Mouse (Mus musculus) cerebellum, adult 9-10 months (tissue): Measurements from ENCODE around the gene Fam208b.

Source experiments
- DNase-seq: peaks from one replicate; pipeline ENCODE4 v3.0.0; 2022

Gene Fam208b

DNA sequence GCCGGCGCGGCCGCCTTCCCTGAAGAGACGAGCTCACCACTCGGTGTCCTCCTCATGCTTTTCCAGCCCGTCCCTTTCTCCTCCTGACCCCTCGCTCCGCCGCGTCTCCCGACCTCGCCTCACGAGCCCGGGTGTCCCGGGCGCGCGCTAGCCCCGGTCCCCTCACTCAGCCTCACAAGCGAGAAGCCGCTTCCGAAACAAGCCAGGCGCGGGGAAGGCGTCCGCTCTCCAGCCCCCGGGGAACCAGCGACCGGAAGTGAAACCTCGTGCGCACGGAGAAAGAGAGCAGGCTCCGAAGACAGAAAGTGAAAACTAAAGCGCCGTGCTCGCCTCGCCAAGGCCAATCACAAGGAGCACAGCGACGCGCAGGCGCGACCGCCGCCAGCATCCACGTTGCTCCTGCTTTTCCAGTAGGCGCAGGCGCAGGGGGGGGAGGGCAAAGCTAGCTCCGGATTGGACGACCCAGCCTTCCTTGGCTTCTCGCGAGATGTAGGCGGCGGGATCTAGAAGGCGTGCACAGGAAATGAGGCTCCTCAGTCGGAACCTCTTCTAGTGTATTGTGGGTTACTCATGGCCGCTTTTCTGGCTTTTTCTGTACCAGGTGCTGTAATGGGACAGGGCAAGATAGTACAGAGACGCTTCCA, at the start of gene Fam208b:
Gene Fam208b, minus strand, starts transcription at position 314 of the 644 bp plus-strand sequence.
- peak; percentile 98 for DNase-seq

DNA sequence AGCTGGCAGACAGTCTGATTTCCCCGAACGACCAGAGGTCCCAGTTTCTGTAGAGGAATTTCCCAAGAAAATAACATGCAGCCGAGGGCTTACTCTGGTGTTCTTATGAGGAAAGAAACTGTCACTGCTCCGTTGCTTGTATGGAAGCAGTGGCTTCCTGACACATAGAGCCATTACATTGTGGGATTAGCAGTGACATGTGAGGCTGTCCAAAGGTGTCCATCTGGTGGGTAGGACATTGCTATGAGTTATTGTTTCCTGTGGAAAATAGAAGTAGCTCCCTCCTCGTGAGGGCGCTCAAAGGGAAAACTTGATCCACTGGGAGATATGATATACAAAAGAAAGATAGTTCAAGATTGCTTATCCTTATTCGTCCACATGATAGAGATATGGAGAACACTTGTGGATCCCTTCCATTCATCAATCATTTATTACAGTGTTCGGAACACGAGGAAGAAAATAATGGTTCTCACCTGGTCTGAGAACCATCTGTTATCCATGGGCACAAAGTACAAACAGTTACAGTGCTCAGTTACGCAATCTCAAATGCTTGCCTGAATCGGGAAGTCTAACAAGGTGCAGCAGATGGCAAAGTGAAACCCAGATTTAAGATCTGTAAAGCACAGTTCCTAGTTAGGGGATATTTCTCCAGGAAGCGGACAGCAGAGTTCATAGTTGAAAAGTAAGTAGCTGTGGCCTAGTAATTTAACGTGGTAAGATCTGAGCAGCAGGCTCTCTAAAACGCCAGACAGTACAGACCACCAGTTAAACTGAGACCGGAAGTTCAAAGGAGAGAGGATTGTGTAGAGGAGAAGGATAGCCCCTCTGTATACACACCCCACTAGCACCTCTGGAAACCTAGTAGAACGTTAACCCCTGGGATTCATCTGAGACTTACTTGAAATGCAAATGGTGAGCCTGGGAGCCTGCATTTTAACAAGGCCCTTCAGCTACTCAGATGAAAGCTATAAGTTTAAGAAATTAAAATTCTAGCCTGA, 48.6 kb upstream of the Fam208b start:
- DNase-seq: peak; percentile 38

DNA sequence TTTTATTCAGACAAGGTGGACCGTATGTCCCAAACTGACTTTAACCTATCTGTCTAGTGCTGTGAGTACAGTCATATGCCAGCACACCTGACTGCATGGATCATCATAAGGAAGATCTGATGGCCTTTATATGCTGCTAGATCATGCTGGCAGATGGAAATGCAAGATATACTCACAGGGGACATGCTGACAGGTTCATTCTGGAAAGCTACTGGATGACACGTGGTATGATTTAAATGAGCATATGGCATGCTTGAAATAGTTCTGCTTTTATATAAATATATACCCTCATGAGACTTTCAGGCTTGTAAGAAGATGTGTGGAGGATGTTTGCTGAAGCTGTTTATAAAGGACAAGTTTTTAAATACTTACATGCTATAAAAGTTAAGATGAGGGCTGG, 43.5 kb upstream of the Fam208b start:
- no peak for DNase-seq

DNA sequence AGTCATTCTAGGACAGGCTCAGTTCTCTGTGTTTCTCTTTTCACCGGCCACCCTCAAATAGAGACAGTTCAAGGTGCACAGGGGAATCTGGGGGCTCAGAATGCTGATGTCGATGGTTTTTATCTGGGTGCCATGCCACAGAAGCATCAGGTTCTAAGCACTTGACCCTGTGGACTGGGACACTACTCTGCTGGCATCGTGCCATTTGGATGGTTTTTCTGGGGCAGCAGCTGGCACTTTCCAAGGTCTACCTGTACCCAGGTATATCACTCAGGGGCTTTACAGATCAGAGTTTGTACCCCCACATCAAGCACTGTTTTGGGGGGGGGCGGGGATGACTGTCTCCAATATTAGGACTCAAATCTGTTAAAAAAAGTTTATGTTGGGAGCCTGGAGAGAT, 39.7 kb upstream of the Fam208b start:
- no peak for DNase-seq

DNA sequence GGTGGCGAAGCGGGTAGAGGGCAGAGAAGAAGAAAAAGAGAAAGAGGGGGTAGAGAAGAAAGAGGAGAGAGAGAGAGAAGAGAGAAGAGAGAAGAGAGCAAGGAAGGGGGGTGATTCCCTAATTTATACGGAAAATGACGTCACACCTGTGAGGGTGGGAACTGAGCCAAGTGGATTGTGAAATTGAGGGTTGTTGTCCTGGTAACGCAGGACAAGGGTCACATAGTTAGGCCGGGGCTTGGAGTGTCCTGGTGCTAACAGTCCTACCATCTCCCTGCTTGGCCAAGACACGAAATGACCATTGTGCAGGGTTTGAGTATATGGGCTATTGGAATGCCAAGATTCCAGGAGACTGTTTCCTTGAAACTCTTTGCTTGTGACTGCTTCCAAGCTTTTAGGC, 35.7 kb upstream of the Fam208b start:
- DNase-seq: no peak

DNA sequence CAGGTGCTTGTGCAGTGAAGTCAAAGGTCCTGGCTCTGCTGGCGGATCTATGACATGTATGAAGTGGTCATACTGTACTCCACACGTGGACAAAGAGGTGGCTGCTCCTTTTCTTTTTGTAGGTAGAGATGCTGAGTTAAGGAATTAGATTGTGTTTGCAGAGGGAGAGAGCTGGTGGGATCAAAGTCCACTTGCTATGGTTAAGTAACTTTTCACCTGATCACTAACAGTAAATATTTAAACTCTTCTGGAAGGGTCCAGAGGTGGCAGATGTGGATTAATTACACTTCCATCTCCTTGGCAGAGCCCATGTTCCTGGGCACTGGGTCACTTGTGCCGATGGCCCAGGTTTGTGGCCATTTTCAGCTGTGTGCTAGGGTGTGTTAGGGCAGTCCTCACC, 35.0 kb upstream of the Fam208b start:
- DNase-seq: no peak

DNA sequence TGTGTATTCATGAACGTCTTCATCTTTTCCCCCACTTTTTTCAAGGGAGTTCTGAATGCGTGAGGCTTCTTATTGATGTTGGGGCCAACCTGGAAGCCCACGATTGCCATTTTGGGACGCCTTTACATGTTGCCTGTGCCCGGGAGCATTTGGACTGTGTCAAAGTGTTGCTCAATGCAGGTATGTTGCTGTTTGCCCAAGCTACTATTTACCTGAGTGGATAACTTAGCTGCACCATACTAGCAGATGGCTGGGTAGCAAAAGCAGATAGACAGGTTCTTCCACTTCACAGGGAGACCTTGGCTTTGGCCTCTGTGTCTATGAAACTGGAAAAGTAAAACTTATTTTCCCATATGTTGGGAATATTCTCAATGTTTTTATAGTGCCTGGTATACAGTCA, 34.0 kb upstream of the Fam208b start:
- no peak for DNase-seq

DNA sequence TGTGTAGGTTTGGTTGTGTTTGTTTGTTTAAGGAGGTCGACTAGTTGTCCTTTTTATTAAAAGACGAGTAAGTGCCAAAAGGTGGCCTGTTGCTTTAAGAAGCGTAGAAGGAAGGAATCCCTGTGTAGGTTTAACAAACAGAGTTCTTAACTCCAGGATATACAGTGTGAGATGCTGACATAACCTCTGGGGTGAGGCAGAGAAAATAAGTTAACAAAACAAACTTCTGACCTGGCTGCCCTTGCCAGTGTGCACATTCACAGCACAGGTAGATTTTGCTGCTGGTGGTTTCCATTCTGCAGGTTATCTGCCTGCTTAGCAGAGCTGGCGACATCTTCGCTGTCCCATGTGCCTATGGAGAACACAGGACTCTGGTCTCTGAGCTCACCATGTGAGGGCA, 31.6 kb upstream of the Fam208b start:
- DNase-seq: no peak

DNA sequence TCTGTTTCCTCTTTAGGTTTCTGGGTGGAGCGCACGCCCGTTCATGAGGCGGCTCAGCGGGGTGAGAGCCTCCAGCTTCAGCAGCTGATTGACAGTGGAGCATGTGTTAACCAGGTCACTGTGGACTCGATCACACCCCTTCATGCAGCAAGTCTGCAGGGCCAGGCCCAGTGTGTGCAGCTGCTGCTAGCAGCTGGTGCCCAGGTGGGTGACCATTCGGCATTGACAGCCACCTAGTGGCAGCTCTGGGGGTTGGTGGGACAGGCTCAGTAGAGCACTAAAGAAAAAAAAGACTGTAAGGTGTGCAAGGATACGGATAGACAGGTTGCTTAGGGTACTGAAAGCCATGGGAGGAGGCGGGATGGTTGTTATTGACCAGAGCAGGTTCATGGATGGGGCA, 31.1 kb upstream of the Fam208b start:
- DNase-seq: no peak

DNA sequence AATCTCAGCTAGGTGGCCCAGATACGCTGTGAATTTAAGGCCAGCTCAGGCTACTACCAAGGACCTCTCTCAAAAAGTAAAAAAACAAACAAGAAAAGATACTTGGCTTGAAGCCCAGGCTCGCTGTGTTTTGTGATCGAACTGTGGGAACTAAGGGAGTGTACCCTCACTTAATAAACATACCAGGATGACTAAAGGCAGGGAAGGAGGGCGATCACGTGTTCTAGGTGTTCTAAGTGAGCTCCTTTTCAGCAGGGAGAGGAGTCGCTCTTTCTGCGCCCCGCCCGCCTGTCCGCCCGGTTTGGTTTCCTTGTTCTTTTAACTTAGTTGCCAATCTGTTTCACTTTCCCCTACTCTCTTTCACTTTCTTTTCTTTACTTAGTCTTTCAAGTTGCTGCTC, 25.9 kb upstream of the Fam208b start:
- DNase-seq: peak; percentile 27

DNA sequence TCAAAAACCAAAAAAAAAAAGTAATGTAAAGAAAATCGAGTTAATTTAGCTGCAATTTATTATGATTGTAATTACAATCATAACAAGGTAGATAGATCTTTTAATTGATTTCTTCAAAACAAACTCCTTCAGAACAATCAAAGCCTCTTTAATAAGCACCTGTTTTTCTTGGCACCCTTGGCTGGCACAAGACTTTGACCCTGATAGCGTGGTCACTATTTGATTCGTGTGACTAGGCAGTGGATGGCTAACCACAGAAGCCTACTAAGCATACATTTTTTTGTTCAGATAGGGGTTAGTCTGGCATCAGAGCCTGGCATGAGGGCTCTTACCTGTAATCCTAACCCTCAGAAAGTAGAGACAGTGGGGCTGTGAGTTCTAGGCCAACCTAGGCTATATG, 24.2 kb upstream of the Fam208b start:
- DNase-seq: peak; percentile 36

DNA sequence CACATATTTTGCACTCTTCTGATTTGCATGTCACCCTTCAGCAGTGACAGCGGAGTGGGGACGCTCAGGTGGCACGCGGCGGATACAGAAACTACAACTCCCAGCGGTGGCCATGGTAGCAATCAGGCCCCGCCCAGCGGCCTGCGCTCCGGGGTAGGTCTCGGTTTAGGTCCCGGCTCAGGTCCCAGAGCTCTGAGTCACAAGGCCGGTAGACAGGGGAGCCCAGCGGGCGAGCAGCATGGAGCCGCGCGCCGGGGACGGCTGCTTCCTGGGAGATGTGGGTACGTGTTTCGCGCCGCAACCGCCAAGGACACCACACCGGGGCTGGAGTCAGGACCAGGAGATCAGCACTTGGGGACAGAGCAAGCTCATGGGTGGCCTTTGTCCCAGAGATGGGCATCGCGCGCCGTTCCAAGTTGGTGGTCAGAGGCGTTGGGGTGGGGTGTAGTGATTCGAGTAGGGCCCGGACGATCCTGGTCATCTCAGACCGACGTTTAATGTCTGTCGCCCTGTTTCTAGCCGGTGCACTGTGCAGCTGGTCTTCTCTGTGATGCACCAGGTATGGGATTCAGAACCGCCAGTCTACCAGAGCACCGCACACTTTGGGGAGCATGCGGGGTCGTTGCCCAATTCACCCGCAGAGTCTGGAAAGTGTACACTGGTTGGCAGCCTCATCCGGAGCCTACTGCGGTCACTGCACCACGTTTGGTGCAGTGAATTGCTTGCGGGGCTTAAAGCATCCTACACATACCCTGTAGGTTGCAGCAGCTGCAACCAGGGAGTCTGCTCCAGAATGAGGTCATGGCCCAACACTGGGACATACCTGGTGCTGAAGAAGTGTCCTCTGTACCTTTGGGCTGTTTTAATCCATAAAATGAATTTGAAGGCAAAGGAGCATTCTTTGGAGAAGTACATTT, 23.2 kb upstream of the Fam208b start, which contains the start of gene Asb13:
Gene Asb13, plus strand, starts transcription at position 138 of the 917 bp plus-strand sequence.
- peak; percentile 89 for DNase-seq

DNA sequence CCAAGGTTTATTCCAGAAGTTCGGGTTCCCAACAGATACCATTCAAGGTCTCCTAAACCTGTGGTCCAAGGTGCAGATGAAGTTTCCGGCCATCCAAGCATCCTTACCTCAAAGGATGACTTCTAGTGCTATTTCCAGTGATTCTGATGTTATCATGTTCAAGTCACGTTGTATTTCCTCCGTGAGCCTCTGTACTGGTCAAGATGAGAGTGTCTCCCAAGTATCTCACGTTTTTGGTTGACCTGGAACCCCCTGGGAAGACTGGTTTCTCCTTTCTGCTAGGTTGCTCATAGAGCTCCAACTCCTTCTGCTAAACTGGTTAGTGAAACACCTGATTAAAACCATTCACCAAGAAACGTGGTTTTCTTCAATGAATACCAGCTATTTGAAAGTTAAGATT, 22.2 kb upstream of the Fam208b start:
- peak; percentile 40 for DNase-seq

DNA sequence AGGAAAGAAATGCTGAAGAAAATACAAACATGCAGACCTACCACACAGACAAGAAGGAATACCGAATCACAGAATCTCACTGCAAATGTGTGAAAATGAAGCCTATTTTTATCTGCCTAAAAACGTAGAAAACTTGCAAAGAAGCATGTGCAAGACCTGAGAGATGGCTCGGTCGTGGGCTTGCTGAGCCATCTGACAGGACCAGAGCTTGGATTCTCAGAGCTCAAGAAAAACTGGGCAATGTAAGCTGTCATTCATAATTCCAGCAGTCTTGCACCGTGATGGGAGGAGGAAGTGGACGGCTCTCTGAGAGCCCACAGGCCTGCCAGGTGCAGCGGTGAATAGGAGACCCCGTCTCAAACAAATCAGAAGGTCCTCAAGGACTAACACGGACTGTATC, 21.6 kb upstream of the Fam208b start:
- DNase-seq: no peak

DNA sequence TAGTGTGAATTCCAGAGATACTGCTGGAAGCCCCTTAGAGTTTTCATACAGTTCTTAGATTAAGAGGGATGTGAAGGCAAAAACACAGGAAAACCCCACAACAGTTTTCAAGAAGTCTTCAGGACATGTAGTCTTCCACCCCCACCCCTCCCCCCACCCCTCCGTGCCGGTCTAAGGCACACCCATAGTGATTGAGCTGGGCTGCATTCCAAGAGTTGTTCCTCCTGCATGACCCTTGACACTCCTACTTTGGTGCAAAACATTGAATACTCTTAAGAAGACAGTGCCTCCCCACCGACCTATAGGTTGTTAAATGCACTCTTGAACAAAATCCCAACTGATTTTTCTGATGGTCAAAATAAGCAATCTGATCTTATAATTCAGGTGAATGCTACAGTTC, 17.2 kb upstream of the Fam208b start:
- DNase-seq: no peak

DNA sequence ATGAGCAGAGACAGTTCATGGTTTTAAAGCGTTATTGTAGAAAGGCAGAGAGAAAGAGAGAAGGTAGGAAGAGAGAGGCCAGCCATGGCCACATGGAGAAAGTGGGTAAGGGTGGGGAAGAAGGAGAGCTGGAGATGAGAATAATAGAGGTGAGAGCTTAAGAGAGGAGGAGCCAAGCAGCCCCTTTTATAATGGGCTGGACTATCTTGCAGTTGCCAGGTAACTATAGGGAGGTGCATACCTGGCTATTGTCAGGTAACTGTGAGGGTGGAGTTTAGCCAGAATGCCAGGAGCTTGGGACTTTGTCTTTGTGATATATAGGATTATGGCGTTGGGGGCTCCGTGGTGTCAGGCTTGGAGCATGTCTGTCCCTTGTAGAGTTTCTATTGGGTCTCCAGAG, 16.2 kb upstream of the Fam208b start:
- DNase-seq: no peak

DNA sequence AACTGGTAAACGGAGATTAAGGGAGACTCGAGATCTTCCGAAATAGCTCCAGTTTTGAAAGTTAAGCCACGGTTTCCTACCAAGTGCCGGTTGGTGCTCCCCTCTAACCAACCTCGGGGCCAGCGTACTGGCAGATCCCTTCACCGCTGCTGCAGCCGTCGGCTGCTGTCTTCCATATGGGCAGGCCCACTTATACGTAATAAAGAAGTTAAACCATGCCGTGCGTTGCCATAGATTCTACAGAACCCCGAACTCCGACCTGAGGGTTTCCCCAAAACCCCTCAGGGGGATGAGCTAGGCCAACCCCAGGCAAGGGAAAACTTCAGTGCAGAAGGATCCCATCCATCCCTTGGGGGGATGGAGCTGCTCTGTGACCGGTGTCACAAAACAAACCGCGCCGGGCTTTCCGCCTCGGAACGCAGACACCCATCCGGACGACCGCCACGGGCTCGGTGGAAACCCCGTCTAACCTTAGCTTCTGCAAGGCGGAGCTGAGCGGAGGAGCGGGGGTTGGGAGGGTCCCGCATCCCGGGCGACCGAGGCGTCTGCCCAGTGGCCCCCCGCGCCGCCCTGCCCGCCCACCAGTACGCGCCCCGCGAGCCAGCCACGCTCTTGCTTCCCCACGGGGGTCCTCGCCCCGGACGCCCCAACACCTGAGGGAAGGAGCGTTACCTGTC, 652 bp downstream of the Fam208b start:
- DNase-seq: no peak

DNA sequence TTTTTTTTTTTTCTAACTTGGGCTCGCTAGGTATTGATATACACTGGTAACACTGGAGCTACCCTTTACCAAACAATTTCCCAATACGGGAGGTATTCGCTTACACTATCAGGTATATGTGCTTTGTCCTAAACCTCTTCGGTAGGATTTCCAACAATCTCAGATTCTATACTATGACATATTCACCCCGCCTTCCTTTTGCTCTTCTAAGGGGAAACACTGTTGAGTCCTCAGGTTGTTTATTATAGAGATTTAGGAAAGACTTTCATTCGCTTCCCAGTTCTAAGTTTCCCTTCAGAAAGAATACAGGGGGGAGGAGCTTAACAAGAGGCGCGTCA, 1.2 kb downstream of the Fam208b start:
- DNase-seq: peak; percentile 38

DNA sequence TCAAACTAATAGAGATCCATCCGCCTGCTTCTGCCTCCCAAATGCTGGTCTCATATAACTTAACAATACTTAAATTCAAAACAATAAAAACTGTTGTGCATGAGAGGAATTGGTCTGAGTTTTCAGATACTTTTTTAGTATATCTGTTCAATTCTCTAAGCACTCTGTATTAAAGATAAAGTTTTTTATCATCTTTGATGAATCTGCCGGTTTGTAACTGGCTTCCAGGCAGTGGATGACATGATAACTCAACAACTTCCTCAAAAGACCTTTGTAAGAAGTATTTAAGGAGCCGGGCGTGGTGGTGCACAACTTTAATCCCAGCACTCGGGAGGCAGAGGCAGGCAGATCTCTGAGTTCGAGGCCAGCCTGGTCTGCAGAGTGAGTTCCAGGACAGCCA, 14.7 kb downstream of the Fam208b start:
- DNase-seq: no peak

DNA sequence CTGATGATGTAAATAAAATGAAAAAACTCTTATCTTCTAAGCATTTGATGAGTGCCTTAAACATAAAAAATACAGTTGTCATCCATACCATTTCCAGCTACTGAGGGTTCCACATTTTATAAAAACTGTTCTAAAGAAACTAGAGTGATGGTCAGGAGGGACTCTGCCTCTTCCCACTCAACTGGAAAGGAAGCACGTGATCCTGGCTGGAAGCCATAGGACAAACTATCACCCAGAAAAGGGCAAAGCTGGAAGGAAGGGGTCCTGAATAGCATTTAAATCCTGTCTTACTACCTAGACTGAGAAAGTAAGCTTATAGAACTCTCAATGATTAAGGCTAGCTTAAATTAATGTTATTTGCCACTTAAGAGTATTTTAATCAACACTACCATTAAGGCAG, 16.6 kb downstream of the Fam208b start:
- no peak for DNase-seq

DNA sequence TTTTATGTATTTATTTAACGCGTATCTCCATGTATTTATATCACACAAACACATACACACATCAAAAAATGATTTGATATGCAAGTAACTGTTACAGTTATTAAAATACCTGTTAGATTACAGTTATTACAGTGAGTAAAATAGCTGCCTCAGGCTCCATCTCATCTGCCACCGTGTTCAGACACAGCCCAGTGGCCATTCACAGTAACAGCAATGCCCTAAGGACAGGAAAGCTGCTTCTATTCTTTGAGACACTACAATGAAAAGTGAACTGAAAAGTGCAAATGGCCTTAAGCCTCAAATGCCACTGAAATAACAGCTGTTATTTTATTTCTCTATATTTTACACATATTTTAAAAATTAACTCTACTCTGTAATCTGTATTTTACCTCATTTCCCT, 20.1 kb downstream of the Fam208b start:
- no peak for DNase-seq

DNA sequence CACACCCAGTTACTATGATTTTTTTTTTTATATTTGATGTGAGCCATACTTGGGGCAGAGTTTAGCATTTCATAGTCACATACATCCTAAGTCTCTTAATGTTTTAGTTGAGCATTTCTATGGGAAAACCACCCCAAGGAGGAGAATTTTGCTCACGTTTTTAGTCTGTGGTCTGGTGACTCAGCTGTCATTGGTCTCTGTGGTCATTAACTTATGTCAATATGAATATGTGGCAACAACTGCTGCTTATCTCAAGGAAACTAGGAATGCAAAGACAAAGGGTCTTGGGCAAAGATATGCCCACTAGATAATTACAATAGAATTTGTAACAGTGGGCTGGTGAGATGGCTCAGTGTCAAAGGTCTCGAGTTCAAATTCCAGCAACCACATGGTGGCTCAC, 47.0 kb downstream of the Fam208b start:
- no peak for DNase-seq

DNA sequence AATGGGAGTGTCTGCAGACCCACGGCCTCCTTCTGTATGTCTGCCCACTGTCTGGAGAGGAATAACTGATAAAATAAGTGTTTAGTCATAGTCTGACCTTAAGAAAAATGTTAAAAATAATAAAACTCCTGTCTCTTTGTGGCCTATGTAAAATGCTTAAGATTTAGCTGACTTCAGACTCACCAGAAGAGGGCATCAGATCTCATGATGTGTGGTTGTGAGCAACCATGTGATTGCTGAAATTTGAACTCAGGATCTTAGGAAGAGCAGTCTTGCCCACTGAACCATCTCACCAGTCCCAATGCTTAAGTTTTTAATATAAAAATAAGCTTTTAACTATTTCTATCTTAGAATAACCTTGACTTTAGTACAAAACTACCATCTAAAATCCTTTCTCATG, 47.8 kb downstream of the Fam208b start:
- no peak for DNase-seq
